Mouse (Mus musculus) ES-E14 (cell line): ENCODE results near the gene Tbc1d19. TPM values are rescaled to one million over a fixed set of nuclear protein-coding genes. Genes with fewer than 3 reads are reported as not detected.

Experiments used
- DNase-seq: peaks from one replicate; pipeline ENCODE4 v3.0.0-alpha.2; 2013; ENCODE audit warnings: low read depth, low spot score
- H3K27ac ChIP-seq: 2 replicates; pipeline ENCODE4 v1.5.1; 2012; ENCODE audit warnings: low read depth, mild to moderate bottlenecking, low read length, moderate library complexity, mixed read lengths; ENCODE audit not compliant: poor library complexity, insufficient read depth, severe bottlenecking
- H3K36me3 ChIP-seq: 2 replicates; pipeline ENCODE4 v1.6.1; 2012; ENCODE audit warnings: mild to moderate bottlenecking, low read length, moderate library complexity, mixed read lengths; ENCODE audit not compliant: control insufficient read depth, poor library complexity, insufficient read depth, severe bottlenecking
- H3K4me1 ChIP-seq, 2 experiments: fragments of 150-350 bp in 1 of 2; sonication (generic) in 1 of 2; 2 replicates each; pipeline ENCODE4 v1.6.1; 2012; ENCODE audit warnings: low read length in 2 of 2, mild to moderate bottlenecking in 1 of 2, mixed read lengths in 1 of 2; ENCODE audit not compliant: control insufficient read depth in 2 of 2, insufficient read depth in 2 of 2, poor library complexity in 1 of 2
- H3K4me3 ChIP-seq, 2 experiments: fragments of 150-350 bp in 1 of 2; sonication (generic) in 1 of 2; 2 replicates each; pipeline ENCODE4 v1.5.1; 2012; ENCODE audit warnings: low read length in 2 of 2, low read depth in 1 of 2, mild to moderate bottlenecking in 1 of 2, mixed read lengths in 1 of 2; ENCODE audit not compliant: insufficient read depth in 1 of 2, poor library complexity in 1 of 2, severe bottlenecking in 1 of 2
- H3K9ac ChIP-seq: 2 replicates; pipeline ENCODE4 v1.6.1; 2012; ENCODE audit warnings: low read depth, mild to moderate bottlenecking, low read length, mixed read lengths; ENCODE audit not compliant: poor library complexity, insufficient read depth, severe bottlenecking
- H3K9me3 ChIP-seq: fragments of 150-350 bp; sonication (generic); 2 replicates; pipeline ENCODE4 v1.6.1; 2012; ENCODE audit warnings: low read depth, mild to moderate bottlenecking, low read length; ENCODE audit not compliant: control insufficient read depth, insufficient read depth
- CHD2 ChIP-seq: IDR thresholded peaks from 2 replicates; pipeline ENCODE4 v1.6.1; 2014; ENCODE audit warnings: mild to moderate bottlenecking, low read depth, low read length, inconsistent platforms
- HCFC1 ChIP-seq: IDR thresholded peaks from 2 replicates; pipeline ENCODE4 v1.6.1; 2012; ENCODE audit warnings: low read length, inconsistent platforms, borderline replicate concordance; ENCODE audit not compliant: insufficient read depth
- MAFK ChIP-seq: IDR thresholded peaks from 2 replicates; pipeline ENCODE4 v1.6.1; 2014; ENCODE audit warnings: mild to moderate bottlenecking, low read depth, low read length, inconsistent platforms; ENCODE audit not compliant: insufficient read depth
- ZC3H11A ChIP-seq: IDR thresholded peaks from 2 replicates; pipeline ENCODE4 v1.6.1; 2012; ENCODE audit warnings: low read depth, mild to moderate bottlenecking, inconsistent platforms, low read length, borderline replicate concordance
- ZNF384 ChIP-seq: IDR thresholded peaks from 2 replicates; pipeline ENCODE4 v1.6.1; 2012; ENCODE audit warnings: low read depth, low read length, inconsistent platforms
- in situ Hi-C, 2 experiments: fragments of 600-800 bp; cut with MboI; formaldehyde crosslinking; loops; one replicate each; pipeline ENCODE4 v1.15.1; 2025; ENCODE audit warnings: low sequenced_read_pairs in 2 of 2, inconsistent platforms in 1 of 2; ENCODE audit not compliant: unreplicated experiment in 2 of 2
- total RNA-seq: library from RNA; depleted of rRNA; stranded (reverse); fragments of 300-350 nt; gene quantifications from 2 replicates; pipeline ENCODE4 v1.2.3, GENCODE M21; 2012

The Tbc1d19 gene
- total RNA-seq, 1 experiment = 19.2 TPM

DNA sequence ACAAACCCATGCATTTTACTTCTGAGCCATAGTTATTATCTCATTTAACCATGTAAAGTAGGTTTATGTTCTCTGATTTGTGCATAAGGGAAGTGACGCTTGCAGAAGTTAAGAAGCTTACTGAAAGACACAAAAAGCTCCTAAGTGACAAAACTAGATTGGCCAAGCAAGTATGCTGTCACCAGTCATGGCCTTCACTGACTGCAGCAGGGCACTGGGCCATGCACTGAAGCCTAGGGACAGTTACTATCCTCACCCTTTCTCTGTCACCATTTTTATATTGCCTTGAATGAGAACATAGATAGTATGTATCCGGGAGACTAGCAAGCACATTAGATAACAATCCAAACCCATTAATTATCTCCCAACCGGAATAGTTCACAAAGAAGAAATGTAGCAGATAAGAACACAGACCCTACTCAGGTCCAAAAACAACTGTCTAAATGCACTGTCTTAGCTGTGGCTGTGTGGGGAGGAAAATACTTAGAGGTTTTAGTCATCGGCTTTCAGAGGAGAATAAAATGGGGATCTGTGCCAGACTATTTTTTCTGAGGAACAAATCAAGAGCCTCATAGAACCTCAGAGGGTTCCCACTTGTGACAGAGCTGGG is 72.1 kb downstream of the Tbc1d19 start:
- in situ Hi-C loops = no loop called here
- H3K27ac ChIP-seq = no peak overlapping the region
- no peak for DNase-seq

DNA sequence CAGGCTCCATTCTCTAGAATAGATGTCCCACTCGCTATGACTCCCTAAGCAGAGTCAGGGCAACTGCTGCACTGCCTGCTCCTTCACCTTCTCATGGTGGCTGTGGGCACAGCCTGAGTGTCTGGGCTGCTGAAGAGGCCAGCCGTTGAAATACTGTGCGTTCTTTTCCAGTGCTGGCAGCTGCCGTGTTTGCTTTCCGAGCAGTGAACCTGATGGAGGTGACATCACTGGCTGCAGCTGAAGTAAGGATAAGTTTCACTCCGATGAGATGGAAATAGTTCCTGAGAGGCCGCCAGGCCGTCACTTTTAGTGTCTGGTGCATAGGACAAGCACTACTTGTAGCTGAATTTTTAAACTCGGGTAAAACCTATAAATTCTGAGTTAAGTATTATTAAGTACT is 92.0 kb downstream of the Tbc1d19 start:
- H3K4me3 ChIP-seq = no peak overlapping the region
- DNase-seq = no peak
- TF ChIP-seq ZC3H11A (no peak), ZNF384 (no peak), MAFK (no peak), CHD2 (no peak), HCFC1 (no peak)
- H3K4me1 ChIP-seq = no peaks in the 10 kb centered on the region
- in situ Hi-C loops = no loop called here
- H3K9ac ChIP-seq = no peak overlapping the region
- H3K27ac ChIP-seq = no peak overlapping the region
- no peaks in the 10 kb centered on the region for H3K9me3 ChIP-seq
- no peaks in the 10 kb centered on the region for H3K36me3 ChIP-seq

More for the DNA sequence above, 72.1 kb downstream of the Tbc1d19 start:
- TF ChIP-seq ZC3H11A (no peak), ZNF384 (no peak), HCFC1 (no peak), MAFK (no peak), CHD2 (no peak)
- Histone ChIP-seq H3K9ac (no peak overlapping the region), H3K9me3 (no peaks in the 10 kb centered on the region), H3K4me3 (no peak overlapping the region), H3K4me1 (no peaks in the 10 kb centered on the region), H3K36me3 (no peaks in the 10 kb centered on the region)

DNA sequence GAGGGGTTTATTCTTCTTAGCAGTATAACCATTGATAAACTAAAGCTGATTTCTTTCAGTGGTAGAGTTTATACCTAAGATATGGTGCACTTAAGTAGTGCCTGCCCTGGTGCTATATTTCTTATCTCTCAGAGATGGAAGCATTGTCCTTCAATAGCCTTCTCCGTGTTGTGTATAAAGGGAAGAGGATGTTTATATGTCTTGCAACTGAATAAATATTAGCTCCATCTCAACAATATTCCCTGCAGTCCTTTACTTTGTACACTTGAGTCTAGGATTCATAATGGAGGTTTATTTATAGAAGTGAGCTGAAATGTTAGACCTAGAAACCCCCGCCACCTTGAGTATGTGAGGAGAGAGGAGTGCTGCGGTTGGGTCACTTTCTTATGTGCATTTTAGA is 93.4 kb downstream of the Tbc1d19 start:
- Histone ChIP-seq H3K9ac (no peak overlapping the region), H3K4me1 (no peaks in the 10 kb centered on the region), H3K4me3 (no peak overlapping the region), H3K36me3 (no peaks in the 10 kb centered on the region), H3K9me3 (no peaks in the 10 kb centered on the region), H3K27ac (no peak overlapping the region)
- DNase-seq = no peak
- in situ Hi-C loops = no loop called here
- TF ChIP-seq ZC3H11A (no peak), HCFC1 (no peak), MAFK (no peak), ZNF384 (no peak), CHD2 (no peak)

- in situ Hi-C loops = no loop called here
- Histone ChIP-seq H3K4me1 (no peaks in the 10 kb centered on the region), H3K4me3 (no peak overlapping the region), H3K9ac (no peak overlapping the region), H3K9me3 (no peaks in the 10 kb centered on the region), H3K36me3 (no peaks in the 10 kb centered on the region), H3K27ac (no peak overlapping the region)
- TF ChIP-seq HCFC1 = no peak
- TF ChIP-seq ZC3H11A = no peak
- TF ChIP-seq CHD2 = no peak
- TF ChIP-seq MAFK = no peak
- no peak for TF ChIP-seq ZNF384
- DNase-seq = no peak
Observed at GRCm38 (mm10) chr5:53909201-53909600, 99.8 kb downstream of the Tbc1d19 start.

- no peak for DNase-seq
Observed at GRCm38 (mm10) chr5:53920416-53920815, 111.0 kb downstream of the Tbc1d19 start.

More at GRCm38 (mm10) chr5:53920416-53920815, 111.0 kb downstream of the Tbc1d19 start:
- TF ChIP-seq CHD2 (no peak), HCFC1 (no peak), ZNF384 (no peak), MAFK (no peak), ZC3H11A (no peak)
- H3K9me3 ChIP-seq = no peaks in the 10 kb centered on the region
- no peaks in the 10 kb centered on the region for H3K4me1 ChIP-seq
- no peak overlapping the region for H3K4me3 ChIP-seq
- H3K36me3 ChIP-seq = no peaks in the 10 kb centered on the region
- H3K9ac ChIP-seq = no peak overlapping the region
- in situ Hi-C loops = no loop called here
- H3K27ac ChIP-seq = no peak overlapping the region
